Mouse (Mus musculus) brain, embryonic 18.5 days (tissue): Measurements from ENCODE around the gene Dohh.

Source experiments
- DNase-seq: peaks from one replicate; pipeline ENCODE4 v3.0.0-alpha.2; 2012; ENCODE audit warnings: low read depth, low spot score

Dohh gene

DNA sequence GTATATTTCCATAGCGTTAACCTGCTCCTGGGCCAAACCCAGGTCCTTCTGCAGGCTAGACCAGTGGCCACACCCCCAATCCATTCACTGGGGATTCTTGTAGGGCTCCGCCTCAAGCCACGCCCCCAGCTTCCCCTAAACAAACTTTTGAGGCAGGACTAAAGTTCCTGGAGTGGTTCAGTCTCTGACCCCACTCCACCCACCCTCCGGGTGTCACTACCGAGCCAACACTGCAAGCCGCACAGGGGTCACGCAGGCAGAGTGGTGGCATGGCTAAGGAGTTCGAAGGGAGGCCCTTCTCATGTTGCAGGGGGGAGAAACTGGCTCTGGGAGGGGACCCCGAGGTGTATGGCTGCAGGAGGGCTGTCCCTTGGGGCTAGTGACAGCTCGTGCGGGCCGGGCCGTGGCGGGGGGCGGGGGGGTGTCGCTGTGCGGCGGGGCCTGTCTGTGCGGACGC, 45.4 kb downstream of the Dohh start:
- DNase-seq, result no peak

DNA sequence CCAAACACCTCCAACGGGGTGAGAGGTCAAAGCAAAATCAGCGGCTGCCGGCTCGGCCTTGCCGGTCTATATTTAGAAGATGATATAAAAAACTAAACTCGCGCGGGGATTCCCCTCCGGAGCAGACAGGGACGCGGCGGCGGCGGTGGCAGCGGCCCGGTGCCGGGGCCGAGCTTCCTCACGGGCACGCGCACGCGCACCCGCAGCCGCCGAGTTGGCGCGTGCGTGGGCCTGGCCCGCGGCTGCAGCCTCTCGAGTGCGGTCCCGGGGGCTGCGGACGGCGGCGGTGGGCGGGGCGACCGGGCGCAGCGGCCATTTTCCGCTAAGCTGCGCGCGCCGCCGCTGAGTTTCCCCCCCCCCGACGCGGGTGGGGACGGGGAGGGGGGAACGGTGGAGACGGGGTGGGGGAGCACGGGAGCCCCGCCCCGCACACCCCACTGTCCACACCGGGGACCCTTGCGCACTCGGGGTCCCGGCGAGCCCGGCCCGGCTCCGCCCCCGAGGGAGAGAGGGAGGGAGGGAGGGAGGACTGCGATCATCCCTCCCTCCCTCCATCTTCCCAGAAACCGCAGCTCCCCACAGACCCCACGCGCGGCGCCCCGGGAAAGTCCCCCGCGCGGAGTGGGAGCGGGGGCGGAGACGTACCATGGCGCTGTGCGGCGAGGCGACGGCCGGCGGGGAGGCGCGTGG, 46.1 kb downstream of the Dohh start:
- no peak for DNase-seq

DNA sequence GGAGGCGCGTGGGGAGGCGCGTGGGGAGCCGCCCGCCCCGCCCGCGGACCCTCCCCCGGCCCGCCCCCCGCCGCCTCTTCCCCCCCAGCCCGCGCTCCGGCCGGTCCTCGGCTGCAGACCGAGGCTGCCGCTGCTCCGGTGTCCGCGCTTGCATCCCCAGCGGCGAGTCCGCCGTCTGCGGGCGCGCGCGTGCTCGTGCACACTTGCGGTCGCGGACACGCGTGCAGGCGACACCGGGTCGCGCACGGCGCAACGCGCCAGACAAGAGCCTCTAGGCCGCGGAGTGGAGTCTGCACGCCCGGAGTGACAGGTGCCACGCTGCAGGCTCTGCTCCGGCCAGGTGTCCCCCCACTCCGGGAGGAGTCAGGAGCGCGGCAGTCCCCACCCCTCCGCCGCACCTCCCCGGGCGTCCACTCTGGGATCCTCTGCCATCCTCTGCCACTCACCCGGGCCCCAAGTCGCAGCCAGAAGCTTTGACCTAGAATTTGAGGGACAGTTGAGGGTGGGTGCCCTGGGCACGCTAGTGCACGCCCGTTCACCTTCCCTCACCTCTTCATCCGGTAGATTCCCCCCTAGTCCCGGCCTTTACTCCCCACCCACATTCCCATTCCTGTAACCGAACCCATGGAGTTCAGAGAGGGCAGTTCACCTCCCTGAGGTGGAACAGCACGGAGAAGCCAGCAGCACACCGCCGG, 46.8 kb downstream of the Dohh start:
- DNase-seq, result no peak

DNA sequence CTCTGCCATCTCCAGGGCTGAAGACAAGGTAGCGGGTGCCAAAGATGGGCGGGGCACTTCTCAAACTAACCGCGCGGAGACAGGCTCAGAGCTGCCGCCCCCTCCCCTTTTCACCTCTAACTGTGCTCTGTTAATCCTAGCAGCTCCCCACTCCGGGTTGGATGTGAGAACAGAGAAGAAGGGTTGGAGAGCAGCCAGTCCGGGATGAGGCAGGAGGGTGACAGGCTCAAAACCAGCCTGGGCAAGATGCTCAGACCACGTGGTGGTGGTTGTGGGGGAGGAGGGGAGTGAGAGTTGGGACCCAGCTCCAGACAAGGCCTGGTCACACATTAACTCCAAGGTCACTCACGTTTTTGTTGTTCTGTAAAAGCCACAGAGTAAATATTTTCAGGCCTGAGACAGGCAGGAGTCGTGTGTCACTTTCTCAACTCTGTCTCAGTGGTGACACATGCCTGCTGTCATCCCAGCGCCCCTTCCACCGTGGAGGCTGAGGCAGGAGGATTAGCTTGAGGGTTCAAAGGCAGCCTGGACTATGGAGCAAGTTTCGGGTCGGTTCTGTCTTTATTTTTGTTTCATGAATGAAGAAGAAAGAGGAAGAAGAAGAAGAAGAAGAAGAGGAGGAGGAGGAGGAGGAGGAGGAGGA, 47.4 kb downstream of the Dohh start:
- DNase-seq, result no peak

DNA sequence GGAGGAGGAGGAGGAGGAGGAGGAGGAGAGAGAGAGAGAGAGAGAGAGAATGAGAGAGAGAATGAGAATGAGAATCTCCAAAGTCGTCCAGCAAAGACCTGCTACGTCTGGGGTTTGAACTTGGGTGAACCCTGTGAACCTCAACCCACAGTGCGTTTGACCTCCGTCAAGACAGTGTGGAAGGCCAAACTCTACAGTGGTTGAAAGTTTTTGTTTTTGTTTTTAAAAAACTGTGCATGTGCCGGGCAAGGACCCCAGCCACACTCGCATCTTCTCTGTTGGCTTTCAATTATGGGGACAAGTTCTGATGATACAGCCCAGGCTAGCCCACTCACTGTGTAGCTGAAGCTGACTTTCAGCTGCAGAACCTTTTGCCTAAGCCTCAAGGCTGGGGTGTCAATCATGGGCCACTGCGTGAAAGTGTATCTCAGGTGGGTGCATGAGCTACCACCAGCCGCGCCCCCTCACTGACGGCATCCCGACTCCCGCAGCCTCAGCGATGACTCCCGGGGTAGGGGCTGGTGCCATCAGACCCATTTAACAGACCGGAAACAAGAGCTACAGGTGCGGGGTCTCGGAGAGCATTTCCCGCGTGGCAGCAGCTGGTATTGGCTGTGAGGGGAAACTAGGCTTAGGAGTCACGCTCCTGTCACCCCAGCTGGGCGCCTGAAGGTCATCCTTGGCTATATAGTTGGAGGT, 48.1 kb downstream of the Dohh start:
- no peak for DNase-seq

DNA sequence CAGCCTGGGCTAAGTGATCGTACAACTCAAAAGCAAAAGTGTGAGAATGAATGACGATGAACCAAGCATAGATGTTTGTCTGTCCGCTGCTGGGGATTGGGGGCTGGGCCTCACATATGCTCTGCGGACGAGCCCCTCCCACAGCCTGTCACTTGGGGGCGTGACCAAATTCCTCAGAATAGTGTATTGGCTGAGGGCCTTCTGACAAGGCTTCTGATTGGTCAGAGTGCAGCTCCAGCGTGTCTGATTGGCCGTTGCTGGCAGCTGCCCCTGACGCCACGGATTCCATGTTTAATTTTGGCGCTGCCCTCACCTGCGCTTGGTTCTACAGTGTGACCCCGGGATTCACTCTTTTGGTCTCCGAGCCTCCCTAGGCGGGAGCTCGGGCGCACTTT, 48.6 kb downstream of the Dohh start:
- peak; percentile 92 for DNase-seq

DNA sequence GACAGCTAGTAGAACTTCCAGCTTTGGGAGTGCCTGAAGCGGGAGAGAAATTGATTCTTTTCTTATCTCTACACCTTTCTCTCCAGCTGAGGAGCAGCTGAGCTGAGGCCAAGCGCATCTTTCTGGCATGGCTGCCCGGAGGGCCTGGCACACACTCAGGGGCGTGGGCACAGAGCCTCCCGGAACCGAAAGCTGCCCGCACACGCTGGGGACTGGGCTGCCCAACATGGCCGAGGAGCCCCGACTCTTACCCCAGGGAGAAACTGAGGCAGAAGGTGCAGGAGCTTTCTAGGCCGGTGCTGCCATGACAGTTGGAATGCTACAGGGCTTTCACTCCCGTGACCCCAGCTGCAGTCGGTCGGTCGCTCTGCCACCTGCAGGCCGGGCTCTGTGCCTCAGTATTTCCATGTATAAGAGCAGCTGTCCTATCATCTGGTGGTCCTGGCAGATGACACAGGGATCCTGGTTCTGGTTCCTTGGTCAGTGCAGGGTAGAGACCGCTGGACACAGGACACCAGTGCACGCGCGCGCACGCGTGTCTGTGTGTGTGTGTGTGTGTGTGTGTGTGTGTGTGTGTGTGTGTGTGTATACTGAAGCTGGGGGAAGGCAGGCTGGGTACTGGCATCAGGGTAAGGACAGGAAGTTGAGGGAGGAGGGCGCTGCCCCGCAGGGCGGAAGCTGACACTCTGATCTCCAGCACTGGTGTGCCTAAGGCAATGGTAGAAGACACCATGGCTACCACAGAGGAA, 49.5 kb downstream of the Dohh start:
- no peak for DNase-seq

DNA sequence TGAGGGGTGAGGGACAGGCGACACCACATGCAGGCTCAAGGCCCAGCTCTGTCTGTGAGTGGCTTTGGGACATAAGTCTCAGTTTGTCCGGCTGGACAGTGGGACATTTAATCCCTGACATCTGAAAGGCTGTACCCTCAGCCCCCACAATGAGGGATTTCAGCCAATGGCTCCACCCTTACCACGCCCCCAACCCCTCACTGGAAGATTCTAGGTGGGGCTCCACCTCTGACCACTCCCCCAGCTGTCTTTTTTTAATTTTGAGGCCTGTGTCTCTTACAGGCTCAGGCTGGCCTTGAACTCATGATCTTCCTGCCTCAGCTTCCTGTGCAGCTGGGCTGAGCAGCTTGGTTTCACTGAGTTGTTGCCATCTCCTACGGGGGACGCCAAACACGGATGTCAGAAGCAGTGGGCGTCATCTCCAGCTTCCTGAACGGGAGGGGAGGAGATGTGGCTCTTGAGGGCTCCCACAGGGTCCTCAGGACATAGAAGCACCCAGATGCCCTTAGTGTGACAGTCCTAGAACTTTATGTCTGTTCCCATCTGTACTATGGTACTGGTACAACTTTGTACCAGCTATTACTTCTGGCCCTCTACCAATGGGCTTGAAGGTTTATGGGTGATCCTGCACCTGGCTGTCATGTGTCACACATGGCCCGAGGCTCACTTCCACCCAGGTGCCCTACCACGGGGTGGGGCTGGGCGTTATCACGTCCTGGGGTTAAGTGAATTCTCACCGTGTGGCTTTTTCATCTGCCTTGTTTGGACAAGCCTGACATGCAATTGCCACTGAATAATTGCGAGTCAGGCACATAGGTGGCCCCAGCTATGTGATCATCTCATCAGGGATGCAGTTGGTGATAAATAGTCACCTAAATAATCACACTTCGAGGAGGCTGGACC, 50.4 kb downstream of the Dohh start:
- no peak for DNase-seq

DNA sequence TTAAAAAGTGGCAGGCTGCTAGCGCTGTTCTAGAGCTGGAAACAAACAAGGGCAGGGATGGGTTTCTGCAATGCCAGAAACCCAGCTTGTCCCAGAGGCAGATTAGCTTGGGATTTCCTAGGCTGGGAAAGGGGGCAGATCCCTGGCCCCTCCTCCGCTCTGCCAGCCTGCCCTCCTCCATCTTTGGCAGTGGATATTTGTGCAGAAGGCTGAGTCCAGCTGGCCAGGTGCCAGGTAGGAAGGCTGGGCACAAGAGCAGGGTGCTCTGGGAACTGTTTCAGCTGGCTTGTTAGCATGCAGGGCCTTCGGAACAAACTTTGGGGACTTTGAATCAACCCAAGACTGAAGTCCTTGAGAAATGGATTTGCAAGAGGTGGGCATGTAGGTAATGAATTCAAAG, 51.2 kb downstream of the Dohh start:
- no peak for DNase-seq
